Mouse (Mus musculus): ENCODE results near the gene Ubac1. TPM values are rescaled to one million over a fixed set of nuclear protein-coding genes. Genes with fewer than 3 reads are reported as not detected.

Gene Ubac1
- polyA plus RNA-seq, 1 experiment from 2014 or later = 144 TPM

DNA sequence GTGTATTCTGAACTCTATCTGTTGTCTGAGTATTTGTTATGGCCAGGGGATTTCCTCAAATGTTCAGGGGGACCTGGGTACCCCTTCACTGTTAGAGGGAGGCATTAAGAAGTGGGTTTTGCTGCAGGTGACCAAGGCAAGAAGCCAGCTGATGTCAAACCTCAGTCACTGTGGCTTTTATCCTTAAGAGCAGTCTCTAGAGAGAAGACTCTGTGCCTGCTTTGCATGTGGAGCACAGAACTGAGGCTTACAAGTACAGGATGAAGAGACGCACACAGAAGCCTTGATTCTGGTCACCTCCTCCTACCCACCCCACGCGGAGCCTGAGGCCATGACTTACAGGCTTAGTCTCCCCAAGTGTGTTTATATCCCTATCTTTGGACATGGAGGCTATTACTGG lies 72.3 kb downstream of the Ubac1 start:
- Histone ChIP-seq H3K9me3 (replicated peaks; ENCODE audit: control insufficient read depth, low read length, poor library complexity, severe bottlenecking) (no peaks in the 10 kb centered on the region), H3K4me1 (ENCODE audit: control insufficient read depth, insufficient read depth, low read length) (no peaks in the 10 kb centered on the region), H3K4me3 (ENCODE audit: low read depth, low read length) (no peak overlapping the region), H3K4me2 (ENCODE audit: low read length) (no peak overlapping the region), H3K27ac (ENCODE audit: low read length) (no peak overlapping the region), H3K27me3 (ENCODE audit: control insufficient read depth, insufficient read depth, low read depth, low read length) (no peaks in the 10 kb centered on the region), H3K36me3 (ENCODE audit: control insufficient read depth, insufficient read depth, low read length) (peaks cover 14% of the 10 kb centered on the region), H3K9ac (ENCODE audit: low read depth, low read length) (no peak overlapping the region)
- ATAC-seq = no peak
- 91% methylated on average over 3 of the region's 3 CpGs for WGBS

Other genes starting within 250 kb of the Ubac1 start
- gene Lcn11, start 244.7 kb downstream of the Ubac1 start, polyA plus RNA-seq (2015; fragmentation: Nextera tagmentation; extraction: Ambion mirVana) = not detected in 2 replicates
- not detected in 2 replicates for gene Gm13539, start 239.5 kb downstream of the Ubac1 start, polyA plus RNA-seq (2015; fragmentation: Nextera tagmentation; extraction: Ambion mirVana)
- not detected in 2 replicates for gene Glt6d1, start 205.9 kb downstream of the Ubac1 start, polyA plus RNA-seq (2015; fragmentation: Nextera tagmentation; extraction: Ambion mirVana)
- gene Lcn9, start 198.6 kb downstream of the Ubac1 start, polyA plus RNA-seq (2015; fragmentation: Nextera tagmentation; extraction: Ambion mirVana) = not detected in 2 replicates
- not detected in 2 replicates for gene Sohlh1, start 174.5 kb downstream of the Ubac1 start, polyA plus RNA-seq (2015; fragmentation: Nextera tagmentation; extraction: Ambion mirVana)
- 18.8 and 21.8 TPM in 2 replicates for gene Kcnt1, start 158.0 kb downstream of the Ubac1 start, polyA plus RNA-seq (2015; fragmentation: Nextera tagmentation; extraction: Ambion mirVana)
- gene Camsap1, start 38.5 kb downstream of the Ubac1 start, polyA plus RNA-seq (2015; fragmentation: Nextera tagmentation; extraction: Ambion mirVana) = 61.2 and 80.3 TPM in 2 replicates
- gene Nacc2, start 101.5 kb upstream of the Ubac1 start, polyA plus RNA-seq (2015; fragmentation: Nextera tagmentation; extraction: Ambion mirVana) = 14.1 and 18.1 TPM in 2 replicates
- gene Lhx3, start 186.5 kb upstream of the Ubac1 start, polyA plus RNA-seq (2015; fragmentation: Nextera tagmentation; extraction: Ambion mirVana) = not detected in 2 replicates
- 17.2 and 18.4 TPM in 2 replicates for gene Qsox2, start 215.8 kb upstream of the Ubac1 start, polyA plus RNA-seq (2015; fragmentation: Nextera tagmentation; extraction: Ambion mirVana)